Mouse (Mus musculus) kidney, adult 9 months (tissue): ENCODE data around the gene Olfr1465.

Source experiments
- DNase-seq: peaks from one replicate; pipeline ENCODE4 v3.0.0; 2022

Olfr1465 gene

GRCm38 (mm10) chr19:13315441-13315840, at the start of gene Olfr1465:
TSS of gene Olfr1465 (minus strand) at chr19:13315541.
- DNase-seq = no peak

- DNase-seq = no peak
Observed at GRCm38 (mm10) chr19:13361936-13362335, 46.6 kb upstream of the Olfr1465 start, which contains the start of gene Olfr1467. TSS of gene Olfr1467 (plus strand) at chr19:13362236.

- DNase-seq = no peak
Observed at GRCm38 (mm10) chr19:13338562-13338961, 23.2 kb upstream of the Olfr1465 start, which contains the start of gene Olfr1466. TSS of gene Olfr1466 (plus strand) at chr19:13338862.
